Mouse (Mus musculus) ovary, postnatal 14 days (tissue): ENCODE data around the gene Tmem179b.
"Not testable (repeated sequence)": the region's sequence is repeated elsewhere in the genome, so short reads cannot be mapped to it uniquely, and the experiment has no call there.

Source experiments
- DNase-seq: peaks from one replicate; pipeline ENCODE4 v3.0.0; 2022; ENCODE audit warnings: low spot score

Tmem179b gene

GRCm38 (mm10) chr19:8734334-8734733 is 39.9 kb downstream of the Tmem179b start:
- DNase-seq = no peak

DNA sequence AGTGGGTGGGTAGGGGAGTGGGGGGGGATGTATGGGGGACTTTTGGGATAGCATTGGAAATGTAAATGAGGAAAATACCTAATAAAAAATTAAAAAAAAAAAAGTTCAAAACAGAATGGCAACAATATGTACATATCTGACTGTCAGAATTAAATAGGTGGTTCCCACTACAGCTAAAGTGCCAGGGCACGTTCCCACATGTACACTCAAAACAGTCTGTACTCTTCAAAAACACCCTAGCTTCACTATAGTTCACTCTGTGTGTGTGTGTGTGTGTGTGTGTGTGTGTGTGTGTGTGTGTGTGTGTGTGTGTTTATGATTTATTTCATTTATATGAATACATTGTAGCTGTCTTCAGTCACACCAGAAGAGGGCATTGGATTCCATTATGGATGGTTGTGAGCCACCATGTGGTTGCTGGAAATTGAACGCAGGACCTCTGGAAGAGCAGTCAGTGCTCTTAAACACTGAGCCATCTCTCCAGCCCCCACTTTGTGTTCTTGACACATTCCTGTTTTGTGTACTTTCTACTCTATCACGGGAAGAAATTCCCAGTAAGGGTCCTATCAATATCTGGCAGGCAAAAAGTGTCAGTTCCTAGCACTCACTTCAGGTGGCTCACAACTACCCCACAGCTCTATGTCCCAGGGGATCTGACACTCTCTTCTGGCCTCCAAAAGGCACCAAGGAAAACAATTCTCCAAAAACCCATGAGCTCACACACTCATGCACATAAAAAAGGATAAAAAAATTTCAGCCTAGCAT is 45.8 kb downstream of the Tmem179b start:
- DNase-seq = not testable (repeated sequence)

DNA sequence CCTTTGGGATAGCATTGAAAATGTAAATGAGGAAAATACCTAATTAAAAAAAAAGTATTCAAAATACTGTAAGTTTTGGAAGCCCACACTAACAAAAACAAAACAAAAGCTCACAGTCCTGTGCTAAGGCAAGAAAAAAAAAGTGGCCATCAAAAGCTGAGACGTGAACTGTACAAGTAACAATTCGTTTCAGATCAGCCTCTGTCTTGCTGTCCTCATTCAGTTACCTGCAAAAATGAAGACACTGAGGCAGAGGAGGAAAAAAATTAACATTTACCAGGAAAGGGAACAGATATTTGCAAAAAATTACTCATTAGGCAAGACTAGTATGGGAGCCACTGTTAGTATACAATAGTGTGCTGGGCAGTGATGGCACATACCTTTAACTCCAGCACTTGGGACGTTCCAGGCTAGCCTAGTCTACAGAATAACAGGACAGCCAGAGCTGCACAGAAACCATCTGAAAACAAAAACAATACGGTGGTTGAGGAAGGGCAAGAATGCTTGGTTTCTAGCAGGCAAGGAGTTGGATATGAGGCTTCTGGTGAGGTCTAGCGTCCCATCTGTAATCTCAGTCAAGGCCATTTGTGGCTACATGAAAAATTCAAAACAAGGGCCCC is 46.7 kb downstream of the Tmem179b start:
- no peak for DNase-seq

- DNase-seq = no peak
Measured at GRCm38 (mm10) chr19:8726609-8727390, 47.5 kb downstream of the Tmem179b start.

- DNase-seq = no peak
Measured at GRCm38 (mm10) chr19:8725081-8725613, 49.1 kb downstream of the Tmem179b start.

DNA sequence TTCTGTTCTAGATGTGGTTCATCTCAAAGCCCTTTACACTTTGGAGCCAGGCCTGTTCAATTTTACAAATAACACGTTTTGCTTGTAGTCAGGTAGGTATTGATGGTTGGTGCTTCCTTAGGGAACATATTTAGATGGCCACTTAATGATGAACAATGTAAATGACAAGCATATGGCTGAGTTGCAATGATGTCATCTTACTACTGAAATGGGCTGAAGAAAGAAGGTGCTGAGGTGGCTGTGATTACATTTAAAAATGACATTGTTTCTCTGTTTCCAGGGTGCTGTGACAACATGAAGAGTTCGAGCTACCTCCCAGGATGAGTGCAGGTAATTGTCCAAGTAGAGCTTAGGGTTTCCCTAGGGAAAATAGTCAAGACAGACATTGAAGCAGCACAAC is 49.9 kb downstream of the Tmem179b start:
- DNase-seq = no peak

DNA sequence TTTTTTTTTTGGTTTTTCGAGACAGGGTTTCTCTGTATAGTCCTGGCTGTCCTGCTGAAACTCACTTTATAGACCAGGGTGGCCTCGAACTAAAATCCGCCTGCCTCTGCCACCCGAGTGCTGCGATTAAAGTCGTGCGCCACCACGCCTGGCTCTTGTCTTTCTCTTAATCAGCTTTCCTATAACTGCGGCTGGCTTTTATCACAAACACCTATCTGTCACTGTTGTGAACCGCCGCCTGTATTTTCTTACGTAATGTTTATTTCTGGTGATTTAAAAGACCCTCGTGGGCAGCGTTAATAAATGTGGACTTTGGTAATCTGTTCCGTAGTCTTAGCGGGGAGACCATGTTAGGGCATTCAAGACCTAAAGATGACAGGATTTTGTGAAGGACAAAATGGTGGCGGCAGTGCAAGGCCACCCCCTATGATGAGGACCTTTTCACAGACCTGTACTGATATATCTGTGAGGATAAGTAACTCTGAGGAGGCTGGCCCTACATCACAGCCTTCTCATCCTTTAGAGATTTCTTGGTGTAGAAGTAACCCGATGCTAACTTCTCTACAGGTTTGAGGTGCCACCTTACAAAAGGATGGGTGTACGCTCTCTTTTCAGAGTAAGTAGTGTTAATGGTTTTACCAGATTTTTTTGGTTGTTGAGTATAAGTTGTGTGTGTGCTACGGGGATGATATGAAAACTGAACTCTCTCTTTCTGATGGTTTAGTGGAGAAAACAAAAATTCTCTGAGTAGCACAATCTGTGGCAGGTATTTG is 50.5 kb downstream of the Tmem179b start:
- no peak for DNase-seq

DNA sequence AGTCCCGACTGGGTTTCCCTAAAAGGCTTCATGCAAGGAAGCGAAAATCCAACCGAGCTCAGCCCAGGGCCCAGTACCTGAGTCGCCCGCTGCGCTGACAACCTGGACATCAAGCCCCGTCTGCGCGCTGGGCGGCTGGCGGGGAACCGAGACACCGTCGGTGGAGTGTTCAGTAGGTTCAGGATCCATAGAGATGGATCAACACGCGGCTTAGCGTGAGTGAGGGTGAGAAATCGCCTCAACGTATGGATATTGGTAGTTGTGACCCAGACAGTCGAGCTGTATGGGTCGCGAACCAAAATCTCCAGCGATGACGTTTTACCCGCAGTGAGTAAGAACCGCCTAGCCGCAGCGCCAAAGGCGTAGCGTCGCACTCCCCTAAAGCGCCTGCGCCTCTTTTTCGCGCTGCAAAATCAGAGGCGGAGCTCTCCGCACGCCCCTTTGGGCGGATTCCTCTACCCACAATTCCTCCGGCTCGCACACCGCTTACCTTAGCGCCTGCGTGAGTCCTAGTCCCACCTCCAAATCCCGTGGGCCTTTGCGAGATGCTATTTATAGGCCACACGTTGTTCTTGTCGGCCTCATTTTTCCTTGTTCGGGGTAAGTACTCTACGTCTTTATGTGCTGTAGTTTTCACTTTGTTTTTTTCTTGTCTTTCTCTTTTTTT is 51.2 kb downstream of the Tmem179b start, which contains the start of gene Slc3a2:
Gene Slc3a2, minus strand, starts transcription at position 463 of the 667 bp plus-strand sequence.
- DNase-seq = peak; percentile 87

DNA sequence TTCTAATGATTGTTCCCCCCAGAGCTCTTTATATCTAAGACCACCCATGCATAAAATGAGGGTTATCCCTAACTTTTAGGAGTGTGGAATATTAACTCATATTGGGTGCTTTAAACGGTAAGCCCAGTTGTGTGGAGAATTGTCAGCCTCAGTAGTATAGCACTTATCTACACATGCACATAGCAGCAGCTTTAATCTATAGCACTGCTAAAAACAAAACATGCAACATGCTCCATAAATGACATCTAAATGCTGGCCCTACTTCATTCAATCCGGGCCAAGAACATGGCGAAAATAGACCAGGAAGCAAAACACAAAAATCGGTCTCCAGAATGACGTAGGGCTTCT is 51.7 kb downstream of the Tmem179b start:
- DNase-seq = no peak
